Mouse (Mus musculus) CH12F3 (cell line): ENCODE data around the gene Cga.
"Not testable (repeated sequence)": the region's sequence is repeated elsewhere in the genome, so short reads cannot be mapped to it uniquely, and the experiment has no call there.

Experiments
- in situ Hi-C: fragments of 300-500 bp; cut with MboI; formaldehyde crosslinking; loops from 2 replicates; pipeline ENCODE4 v1.14.3; 2020; ENCODE audit warnings: low sequenced_read_pairs

The Cga gene

GRCm38 (mm10) chr4:34889101-34889811 lies 4.3 kb upstream of the Cga start:
- in situ Hi-C loops, result no loop called here

GRCm38 (mm10) chr4:34889812-34890185 lies 3.8 kb upstream of the Cga start:
- in situ Hi-C loops, result no loop called here

GRCm38 (mm10) chr4:34898497-34898896 lies 4.9 kb downstream of the Cga start:
- in situ Hi-C loops, result no loop called here

GRCm38 (mm10) chr4:34899322-34899721 lies 5.7 kb downstream of the Cga start:
- in situ Hi-C loops, result no loop called here

- in situ Hi-C loops, result no loop called here
Measured at GRCm38 (mm10) chr4:34900155-34900554, 6.6 kb downstream of the Cga start.

- in situ Hi-C loops, result no loop called here
Measured at GRCm38 (mm10) chr4:34901166-34901565, 7.6 kb downstream of the Cga start.

- in situ Hi-C loops, result not testable (repeated sequence)
Measured at GRCm38 (mm10) chr4:34901582-34901981, 8.0 kb downstream of the Cga start.

GRCm38 (mm10) chr4:34905396-34905795 lies 11.8 kb downstream of the Cga start:
- in situ Hi-C loops, result no loop called here

GRCm38 (mm10) chr4:34906151-34906550 lies 12.6 kb downstream of the Cga start:
- in situ Hi-C loops, result no loop called here

- in situ Hi-C loops, result no loop called here
Measured at GRCm38 (mm10) chr4:34907026-34907425, 13.4 kb downstream of the Cga start.

GRCm38 (mm10) chr4:34908127-34908526 lies 14.5 kb downstream of the Cga start:
- in situ Hi-C loops, result no loop called here

GRCm38 (mm10) chr4:34911401-34911800 lies 17.8 kb downstream of the Cga start:
- in situ Hi-C loops, result no loop called here

- in situ Hi-C loops, result no loop called here
Measured at GRCm38 (mm10) chr4:34912171-34912570, 18.6 kb downstream of the Cga start.

GRCm38 (mm10) chr4:34917400-34917799 lies 23.8 kb downstream of the Cga start:
- in situ Hi-C loops, result no loop called here

GRCm38 (mm10) chr4:34922177-34922870 lies 28.7 kb downstream of the Cga start:
- in situ Hi-C loops, result no loop called here

- in situ Hi-C loops, result not testable (repeated sequence)
Measured at GRCm38 (mm10) chr4:34928386-34928785, 34.8 kb downstream of the Cga start.

GRCm38 (mm10) chr4:34941046-34941445 lies 47.5 kb downstream of the Cga start:
- in situ Hi-C loops, result no loop called here

- in situ Hi-C loops, result no loop called here
Measured at GRCm38 (mm10) chr4:34947181-34947580, 53.6 kb downstream of the Cga start.

GRCm38 (mm10) chr4:34953716-34954115 lies 60.1 kb downstream of the Cga start:
- in situ Hi-C loops, result loop anchor here (25.0 kb wide), 1 partner anchor 209 kb away; the partner anchor contains the start of genes Ifnk and Mob3b
